Mouse (Mus musculus) kidney, embryonic 16.5 days (tissue): ENCODE measurements around the gene Fam213b. TPM values are rescaled to one million over a fixed set of nuclear protein-coding genes. Genes with fewer than 3 reads are reported as not detected.

ENCODE experiments used
- ATAC-seq: fragments of 200-750 bp; cut with Nextera tagmentation; 2 replicates; pipeline ENCODE4 v1.8.0; 2017; ENCODE audit warnings: moderate TSS enrichment; ENCODE audit not compliant: low FRiP score, low TSS enrichment
- H3K27ac ChIP-seq: fragments of 300-500 bp; sonication (generic); 2 replicates; pipeline ENCODE4 v1.5.1; 2014; ENCODE audit warnings: low read length
- H3K27me3 ChIP-seq: fragments of 300-500 bp; sonication (generic); 2 replicates; pipeline ENCODE4 v1.6.1; 2014; ENCODE audit warnings: low read length, control low read depth, mixed read lengths; ENCODE audit not compliant: insufficient read depth
- H3K36me3 ChIP-seq: fragments of 300-500 bp; sonication (generic); 2 replicates; pipeline ENCODE4 v1.6.1; 2014; ENCODE audit warnings: low read length, control low read depth, mixed read lengths; ENCODE audit not compliant: insufficient read depth
- H3K4me1 ChIP-seq: fragments of 300-500 bp; sonication (generic); 2 replicates; pipeline ENCODE4 v1.6.1; 2014; ENCODE audit warnings: low read length, control low read depth, mixed read lengths; ENCODE audit not compliant: insufficient read depth
- H3K4me2 ChIP-seq: fragments of 300-500 bp; sonication (generic); replicated peaks from 2 replicates; pipeline ENCODE4 v1.6.1; 2014; ENCODE audit warnings: low read depth, low read length
- H3K4me3 ChIP-seq: fragments of 300-500 bp; sonication (generic); 2 replicates; pipeline ENCODE4 v1.5.1; 2014; ENCODE audit warnings: mild to moderate bottlenecking, low read length
- H3K9ac ChIP-seq: fragments of 300-500 bp; sonication (generic); replicated peaks from 2 replicates; pipeline ENCODE4 v1.6.1; 2014; ENCODE audit warnings: low read length
- H3K9me3 ChIP-seq: fragments of 300-500 bp; sonication (generic); 2 replicates; pipeline ENCODE4 v1.6.1; 2016; ENCODE audit warnings: low read length, control low read depth
- WGBS: fragments of 180-500 bp; shearing (Covaris S2); extraction: QIAGEN DNeasy Blood & Tissue Kit; methylation state at CpG from one replicate; pipeline ENCODE4 v1.1.7; 2014; 5-methylcytosine and 5-hydroxymethylcytosine counted together
- polyA plus RNA-seq: library from polyadenylated mRNA; unstranded; fragments of >200 nt; fragmentation: Nextera tagmentation; extraction: Ambion mirVana; gene quantifications from 2 replicates; pipeline ENCODE4 v1.2.1, GENCODE M21; 2015

The Fam213b gene
- polyA plus RNA-seq, 1 experiment from 2014 or later: 42.2 TPM

GRCm38 (mm10) chr4:154936542-154937255 is 37.8 kb upstream of the Fam213b start:
- Histone ChIP-seq H3K27ac (no peak overlapping the region), H3K4me2 (no peak overlapping the region), H3K9me3 (no peaks in the 10 kb centered on the region), H3K9ac (no peak overlapping the region), H3K27me3 (no peaks in the 10 kb centered on the region), H3K4me1 (no peaks in the 10 kb centered on the region), H3K4me3 (no peak overlapping the region), H3K36me3 (no peaks in the 10 kb centered on the region)
- no peak for ATAC-seq
- WGBS: 64% methylated on average over 8 of the region's 8 CpGs

- ATAC-seq: no peak
- Histone ChIP-seq H3K27me3 (no peaks in the 10 kb centered on the region), H3K36me3 (no peaks in the 10 kb centered on the region)
Measured at GRCm38 (mm10) chr4:154935788-154936187, 36.9 kb upstream of the Fam213b start.

GRCm38 (mm10) chr4:154934800-154935199 is 35.9 kb upstream of the Fam213b start:
- Histone ChIP-seq H3K9me3 (no peaks in the 10 kb centered on the region), H3K9ac (no peak overlapping the region), H3K4me2 (no peak overlapping the region), H3K27me3 (no peaks in the 10 kb centered on the region), H3K4me1 (no peaks in the 10 kb centered on the region), H3K4me3 (no peak overlapping the region), H3K36me3 (no peaks in the 10 kb centered on the region), H3K27ac (no peak overlapping the region)
- 79% methylated on average over 2 of the region's 2 CpGs for WGBS
- no peak for ATAC-seq

More at GRCm38 (mm10) chr4:154935788-154936187, 36.9 kb upstream of the Fam213b start:
- H3K9ac ChIP-seq: no peak overlapping the region
- no peak overlapping the region for H3K4me3 ChIP-seq
- H3K27ac ChIP-seq: no peak overlapping the region
- WGBS: 76% methylated on average over 7 of the region's 7 CpGs
- H3K9me3 ChIP-seq: no peaks in the 10 kb centered on the region
- no peaks in the 10 kb centered on the region for H3K4me1 ChIP-seq
- no peak overlapping the region for H3K4me2 ChIP-seq

GRCm38 (mm10) chr4:154933306-154933907 is 34.5 kb upstream of the Fam213b start:
- ATAC-seq: no peak
- H3K27ac ChIP-seq: no peak overlapping the region
- H3K9me3 ChIP-seq: no peaks in the 10 kb centered on the region
- H3K9ac ChIP-seq: no peak overlapping the region
- no peak overlapping the region for H3K4me2 ChIP-seq
- 50% methylated on average over 13 of the region's 13 CpGs for WGBS
- H3K4me1 ChIP-seq: 0 out of 2 replicates have a peak, but pooled peaks cover under 1% of the 10 kb centered on the region
- no peaks in the 10 kb centered on the region for H3K36me3 ChIP-seq
- no peaks in the 10 kb centered on the region for H3K27me3 ChIP-seq
- no peak overlapping the region for H3K4me3 ChIP-seq

- peaks cover 4% of the 10 kb centered on the region; the same call in 1 of the 2 replicates for H3K4me1 ChIP-seq
- no peaks in the 10 kb centered on the region for H3K9me3 ChIP-seq
- no peak overlapping the region for H3K27ac ChIP-seq
- WGBS: 61% methylated on average over 12 of the region's 12 CpGs
- H3K4me3 ChIP-seq: no peak overlapping the region
- H3K27me3 ChIP-seq: no peaks in the 10 kb centered on the region
- ATAC-seq: no peak; the same call in 1 of the 2 replicates
- no peak overlapping the region for H3K9ac ChIP-seq
- H3K36me3 ChIP-seq: no peaks in the 10 kb centered on the region
- H3K4me2 ChIP-seq: no peak overlapping the region
Measured at GRCm38 (mm10) chr4:154929088-154929660, 30.2 kb upstream of the Fam213b start.

GRCm38 (mm10) chr4:154928395-154929087 is 29.6 kb upstream of the Fam213b start, which contains the start of gene Tnfrsf14:
Gene Tnfrsf14 (minus strand): TSS chr4:154928563.
- H3K9ac ChIP-seq: peak within 1 kb of the TSS; percentile 28; the same call in 1 of the 2 replicates

GRCm38 (mm10) chr4:154927899-154928337 is 29.0 kb upstream of the Fam213b start:
- H3K27ac ChIP-seq: peak overlapping the region; percentile 48; the same call in 1 of the 2 replicates
- H3K4me1 ChIP-seq: peaks cover 4% of the 10 kb centered on the region; the same call in 1 of the 2 replicates
- 0 out of 2 replicates have a peak overlapping the region, but pooled peaks have one; percentile 14 for H3K4me3 ChIP-seq
- peak; percentile 52 for ATAC-seq
- H3K27me3 ChIP-seq: no peaks in the 10 kb centered on the region
- H3K9ac ChIP-seq: peak overlapping the region; percentile 28; the same call in 1 of the 2 replicates
- H3K4me2 ChIP-seq: peak overlapping the region; percentile 34
- no peaks in the 10 kb centered on the region for H3K9me3 ChIP-seq
- no peaks in the 10 kb centered on the region for H3K36me3 ChIP-seq
- WGBS: 31% methylated on average over 5 of the region's 5 CpGs

More at GRCm38 (mm10) chr4:154928395-154929087, 29.6 kb upstream of the Fam213b start, which contains the start of gene Tnfrsf14:
- ATAC-seq: 0 out of 2 replicates have a peak, but pooled peaks have one; percentile 35
- Histone ChIP-seq H3K4me1 (peaks cover 4% of the 10 kb centered on the region; the same call in 1 of the 2 replicates), H3K27ac (peak within 1 kb of the TSS; percentile 48; the same call in 1 of the 2 replicates), H3K27me3 (no peaks in the 10 kb centered on the region), H3K4me2 (peak within 1 kb of the TSS; percentile 34), H3K36me3 (no peaks in the 10 kb centered on the region), H3K4me3 (0 out of 2 replicates have a peak within 1 kb of the TSS, but pooled peaks have one; percentile 14), H3K9me3 (no peaks in the 10 kb centered on the region)
- 41% methylated on average over 12 of the region's 12 CpGs for WGBS

- Histone ChIP-seq H3K4me2 (peak overlapping the region; percentile 34), H3K4me1 (peaks cover 4% of the 10 kb centered on the region; the same call in 1 of the 2 replicates), H3K27ac (peak overlapping the region; percentile 48; the same call in 1 of the 2 replicates), H3K36me3 (no peaks in the 10 kb centered on the region), H3K4me3 (0 out of 2 replicates have a peak overlapping the region, but pooled peaks have one; percentile 14), H3K9me3 (no peaks in the 10 kb centered on the region), H3K9ac (peak overlapping the region; percentile 28; the same call in 1 of the 2 replicates), H3K27me3 (peaks cover 3% of the 10 kb centered on the region; the same call in 1 of the 2 replicates)
- peak; percentile 55 for ATAC-seq
- 57% methylated on average over 9 of the region's 9 CpGs for WGBS
Measured at GRCm38 (mm10) chr4:154926969-154927898, 28.3 kb upstream of the Fam213b start.
